Mouse (Mus musculus): ENCODE data around the gene Disp3. TPM values are rescaled to one million over a fixed set of nuclear protein-coding genes. Genes with fewer than 3 reads are reported as not detected.

The Disp3 gene
- 19.6 and 20.1 TPM in 2 replicates for polyA plus RNA-seq (2012; rRNA removed)

GRCm38 (mm10) chr4:148287476-148288054 is at the start of gene Disp3:
Gene Disp3, minus strand, starts transcription at chr4:148287965.
- TF ChIP-seq CTCF (IDR thresholded peaks at IDR 0.05; ENCODE audit: extremely low read depth, insufficient read depth, low read length): no peak
- no peak for TF ChIP-seq POLR2A (IDR thresholded peaks at IDR 0.05; ENCODE audit: extremely low read depth, insufficient read depth, low read length)

GRCm38 (mm10) chr4:148330269-148330668 is 42.5 kb upstream of the Disp3 start:
- Histone ChIP-seq H3K4me1 (ENCODE audit: control insufficient read depth, insufficient read depth, low read length) (peaks cover 2% of the 10 kb centered on the region), H3K4me3 (ENCODE audit: insufficient read depth, low read length) (no peak overlapping the region), H3K27ac (ENCODE audit: insufficient read depth, low read length) (no peak overlapping the region)
- TF ChIP-seq POLR2A (IDR thresholded peaks at IDR 0.05; ENCODE audit: extremely low read depth, insufficient read depth, low read length) (no peak), CTCF (IDR thresholded peaks at IDR 0.05; ENCODE audit: extremely low read depth, insufficient read depth, low read length) (no peak)

More at GRCm38 (mm10) chr4:148287476-148288054, at the start of gene Disp3:
- peaks cover 9% of the 10 kb centered on the region for H3K4me1 ChIP-seq (ENCODE audit: control insufficient read depth, insufficient read depth, low read length)
- peak within 1 kb of the TSS; percentile 70 for H3K4me3 ChIP-seq (ENCODE audit: insufficient read depth, low read length)
- peak within 1 kb of the TSS; percentile 2; the same call in 1 of the 2 replicates for H3K27ac ChIP-seq (ENCODE audit: insufficient read depth, low read length)

GRCm38 (mm10) chr4:148329431-148329830 is 41.7 kb upstream of the Disp3 start:
- Histone ChIP-seq H3K27ac (ENCODE audit: insufficient read depth, low read length) (no peak overlapping the region), H3K4me1 (ENCODE audit: control insufficient read depth, insufficient read depth, low read length) (peaks cover 2% of the 10 kb centered on the region), H3K4me3 (ENCODE audit: insufficient read depth, low read length) (no peak overlapping the region)
- no peak for TF ChIP-seq CTCF (IDR thresholded peaks at IDR 0.05; ENCODE audit: extremely low read depth, insufficient read depth, low read length)
- TF ChIP-seq POLR2A (IDR thresholded peaks at IDR 0.05; ENCODE audit: extremely low read depth, insufficient read depth, low read length): no peak

GRCm38 (mm10) chr4:148328237-148328636 is 40.5 kb upstream of the Disp3 start:
- no peak for TF ChIP-seq POLR2A (IDR thresholded peaks at IDR 0.05; ENCODE audit: extremely low read depth, insufficient read depth, low read length)
- no peak for TF ChIP-seq CTCF (IDR thresholded peaks at IDR 0.05; ENCODE audit: extremely low read depth, insufficient read depth, low read length)
- Histone ChIP-seq H3K4me1 (ENCODE audit: control insufficient read depth, insufficient read depth, low read length) (peaks cover 2% of the 10 kb centered on the region), H3K4me3 (ENCODE audit: insufficient read depth, low read length) (no peak overlapping the region), H3K27ac (ENCODE audit: insufficient read depth, low read length) (no peak overlapping the region)

GRCm38 (mm10) chr4:148327266-148327997 is 39.7 kb upstream of the Disp3 start:
- H3K27ac ChIP-seq (ENCODE audit: insufficient read depth, low read length): no peak overlapping the region
- no peak overlapping the region for H3K4me3 ChIP-seq (ENCODE audit: insufficient read depth, low read length)

GRCm38 (mm10) chr4:148326791-148327190 is 39.0 kb upstream of the Disp3 start:
- H3K27ac ChIP-seq (ENCODE audit: insufficient read depth, low read length): no peak overlapping the region
- H3K4me3 ChIP-seq (ENCODE audit: insufficient read depth, low read length): no peak overlapping the region
- H3K4me1 ChIP-seq (ENCODE audit: control insufficient read depth, insufficient read depth, low read length): peaks cover 2% of the 10 kb centered on the region
- TF ChIP-seq POLR2A (IDR thresholded peaks at IDR 0.05; ENCODE audit: extremely low read depth, insufficient read depth, low read length) (no peak), CTCF (IDR thresholded peaks at IDR 0.05; ENCODE audit: extremely low read depth, insufficient read depth, low read length) (no peak)

More at GRCm38 (mm10) chr4:148327266-148327997, 39.7 kb upstream of the Disp3 start:
- no peak for TF ChIP-seq POLR2A (IDR thresholded peaks at IDR 0.05; ENCODE audit: extremely low read depth, insufficient read depth, low read length)
- TF ChIP-seq CTCF (IDR thresholded peaks at IDR 0.05; ENCODE audit: extremely low read depth, insufficient read depth, low read length): no peak
- H3K4me1 ChIP-seq (ENCODE audit: control insufficient read depth, insufficient read depth, low read length): peaks cover 2% of the 10 kb centered on the region

- Histone ChIP-seq H3K27ac (ENCODE audit: insufficient read depth, low read length) (no peak overlapping the region), H3K4me1 (ENCODE audit: control insufficient read depth, insufficient read depth, low read length) (peaks cover 2% of the 10 kb centered on the region), H3K4me3 (ENCODE audit: insufficient read depth, low read length) (no peak overlapping the region)
- TF ChIP-seq POLR2A (IDR thresholded peaks at IDR 0.05; ENCODE audit: extremely low read depth, insufficient read depth, low read length) (no peak), CTCF (IDR thresholded peaks at IDR 0.05; ENCODE audit: extremely low read depth, insufficient read depth, low read length) (no peak)
Observed at GRCm38 (mm10) chr4:148325951-148326350, 38.2 kb upstream of the Disp3 start.

- Histone ChIP-seq H3K4me1 (ENCODE audit: control insufficient read depth, insufficient read depth, low read length) (peaks cover 2% of the 10 kb centered on the region), H3K4me3 (ENCODE audit: insufficient read depth, low read length) (no peak overlapping the region), H3K27ac (ENCODE audit: insufficient read depth, low read length) (no peak overlapping the region)
- TF ChIP-seq POLR2A (IDR thresholded peaks at IDR 0.05; ENCODE audit: extremely low read depth, insufficient read depth, low read length) (no peak), CTCF (IDR thresholded peaks at IDR 0.05; ENCODE audit: extremely low read depth, insufficient read depth, low read length) (no peak)
Observed at GRCm38 (mm10) chr4:148325057-148325456, 37.3 kb upstream of the Disp3 start.

- no peak overlapping the region for H3K4me3 ChIP-seq (ENCODE audit: insufficient read depth, low read length)
- TF ChIP-seq POLR2A (IDR thresholded peaks at IDR 0.05; ENCODE audit: extremely low read depth, insufficient read depth, low read length): no peak
- TF ChIP-seq CTCF (IDR thresholded peaks at IDR 0.05; ENCODE audit: extremely low read depth, insufficient read depth, low read length): no peak
- H3K4me1 ChIP-seq (ENCODE audit: control insufficient read depth, insufficient read depth, low read length): peaks cover 2% of the 10 kb centered on the region
- 0 out of 2 replicates have a peak overlapping the region, but pooled peaks have one; percentile 29 for H3K27ac ChIP-seq (ENCODE audit: insufficient read depth, low read length)
Observed at GRCm38 (mm10) chr4:148322152-148322551, 34.4 kb upstream of the Disp3 start.

- H3K4me3 ChIP-seq (ENCODE audit: insufficient read depth, low read length): no peak overlapping the region
- TF ChIP-seq CTCF (IDR thresholded peaks at IDR 0.05; ENCODE audit: extremely low read depth, insufficient read depth, low read length): no peak
- no peak for TF ChIP-seq POLR2A (IDR thresholded peaks at IDR 0.05; ENCODE audit: extremely low read depth, insufficient read depth, low read length)
Observed at GRCm38 (mm10) chr4:148319366-148319765, 31.6 kb upstream of the Disp3 start.

More at GRCm38 (mm10) chr4:148319366-148319765, 31.6 kb upstream of the Disp3 start:
- H3K4me1 ChIP-seq (ENCODE audit: control insufficient read depth, insufficient read depth, low read length): no peaks in the 10 kb centered on the region; the same call in 1 of the 2 replicates
- no peak overlapping the region for H3K27ac ChIP-seq (ENCODE audit: insufficient read depth, low read length)
